Mouse (Mus musculus): Measurements from ENCODE around the gene Zfp746. TPM values are rescaled to one million over a fixed set of nuclear protein-coding genes. Genes with fewer than 3 reads are reported as not detected.

Zfp746 gene
- polyA plus RNA-seq, 1 experiment from 2014 or later: 4.1 TPM

DNA sequence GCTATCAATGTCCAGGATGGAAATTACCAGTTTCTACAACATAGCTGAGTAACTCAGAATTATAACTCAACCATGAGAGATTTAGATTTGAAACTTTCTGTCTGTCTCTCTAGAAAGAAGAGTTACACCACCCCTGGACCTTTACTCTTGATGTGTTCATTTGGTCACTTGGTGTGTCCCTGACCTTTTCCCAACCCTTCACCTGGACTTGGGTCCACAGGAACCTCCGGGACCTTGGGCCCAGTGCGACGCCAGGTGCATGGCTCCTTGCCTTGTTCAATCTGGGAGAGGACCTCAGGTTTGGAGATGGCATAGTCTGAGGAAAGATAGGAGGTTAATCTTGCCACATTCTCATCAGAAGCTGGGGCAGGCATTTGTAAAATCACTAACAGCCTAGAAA lies 4.4 kb downstream of the Zfp746 start:
- Histone ChIP-seq H3K27ac (ENCODE audit: low read depth) (no peak overlapping the region), H3K4me3 (ENCODE audit: low read depth, low read length) (no peak overlapping the region), H3K4me1 (ENCODE audit: insufficient read depth) (peaks cover 21% of the 10 kb centered on the region), H3K36me3 (replicated peaks; ENCODE audit: insufficient read depth, low read length) (peaks cover 61% of the 10 kb centered on the region), H3K27me3 (ENCODE audit: insufficient read depth, low read length) (no peaks in the 10 kb centered on the region), H3K4me2 (ENCODE audit: low read depth, low read length) (no peak overlapping the region), H3K9ac (replicated peaks) (no peak overlapping the region), H3K9me3 (ENCODE audit: low read length) (no peaks in the 10 kb centered on the region)
- ATAC-seq (no peak), DNase-seq (no peak)
- WGBS (ENCODE audit: insufficient replicate concordance): 94% methylated on average over 3 of the region's 3 CpGs
- TF ChIP-seq EP300 (IDR thresholded peaks at IDR 0.05; ENCODE audit: low read depth) (no peak), CTCF (IDR thresholded peaks at IDR 0.05; ENCODE audit: low read depth) (no peak)

DNA sequence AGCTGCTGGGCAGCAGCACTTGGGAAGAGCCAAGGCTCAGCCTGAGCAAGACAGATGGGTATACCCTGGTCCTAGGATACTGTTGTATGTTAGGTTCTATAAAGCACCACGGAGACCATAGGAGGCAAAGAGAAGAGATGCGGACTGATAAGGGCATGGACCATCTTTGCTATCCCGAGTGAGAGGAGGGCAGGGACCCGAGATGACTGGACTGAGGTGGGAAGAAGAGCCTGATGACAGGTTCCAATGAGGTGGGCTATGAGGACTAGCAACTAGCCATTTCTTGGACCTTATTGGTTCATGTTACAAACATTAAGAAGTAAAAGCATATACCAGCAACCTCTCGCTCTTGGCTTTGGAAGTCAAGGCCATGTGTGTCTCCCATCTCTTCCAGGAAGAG lies 5.4 kb downstream of the Zfp746 start:
- WGBS (ENCODE audit: insufficient replicate concordance): 91% methylated on average over 5 of the region's 5 CpGs
- no peak overlapping the region for H3K4me2 ChIP-seq (ENCODE audit: low read depth, low read length)

GRCm38 (mm10) chr6:48073316-48073715 lies 13.1 kb downstream of the Zfp746 start:
- Histone ChIP-seq H3K4me1 (ENCODE audit: insufficient read depth) (peaks cover 2% of the 10 kb centered on the region; the same call in 1 of the 2 replicates), H3K9ac (replicated peaks) (peak overlapping the region; percentile 0; the same call in 1 of the 2 replicates), H3K9me3 (ENCODE audit: low read length) (no peaks in the 10 kb centered on the region), H3K4me3 (ENCODE audit: low read depth, low read length) (peak overlapping the region; percentile 12; the same call in 1 of the 2 replicates), H3K27me3 (ENCODE audit: insufficient read depth, low read length) (no peaks in the 10 kb centered on the region), H3K27ac (ENCODE audit: low read depth) (peak overlapping the region; percentile 53; the same call in 1 of the 2 replicates), H3K4me2 (ENCODE audit: low read depth, low read length) (no peak overlapping the region; the same call in 1 of the 2 replicates), H3K36me3 (replicated peaks; ENCODE audit: insufficient read depth, low read length) (peaks cover 42% of the 10 kb centered on the region)
- DNase-seq: no peak
- TF ChIP-seq EP300 (IDR thresholded peaks at IDR 0.05; ENCODE audit: low read depth) (no peak), CTCF (IDR thresholded peaks at IDR 0.05; ENCODE audit: low read depth) (no peak)
- 35% methylated on average over 5 of the region's 5 CpGs for WGBS (ENCODE audit: insufficient replicate concordance)
- ATAC-seq: peak; percentile 49

More for the DNA sequence above, 5.4 kb downstream of the Zfp746 start:
- DNase-seq (no peak), ATAC-seq (no peak)
- Histone ChIP-seq H3K9me3 (ENCODE audit: low read length) (no peaks in the 10 kb centered on the region), H3K4me3 (ENCODE audit: low read depth, low read length) (no peak overlapping the region), H3K9ac (replicated peaks) (no peak overlapping the region), H3K36me3 (replicated peaks; ENCODE audit: insufficient read depth, low read length) (peaks cover 68% of the 10 kb centered on the region), H3K4me1 (ENCODE audit: insufficient read depth) (peaks cover 21% of the 10 kb centered on the region), H3K27me3 (ENCODE audit: insufficient read depth, low read length) (no peaks in the 10 kb centered on the region), H3K27ac (ENCODE audit: low read depth) (no peak overlapping the region)
- no peak for TF ChIP-seq CTCF (IDR thresholded peaks at IDR 0.05; ENCODE audit: low read depth)
- TF ChIP-seq EP300 (IDR thresholded peaks at IDR 0.05; ENCODE audit: low read depth): no peak

DNA sequence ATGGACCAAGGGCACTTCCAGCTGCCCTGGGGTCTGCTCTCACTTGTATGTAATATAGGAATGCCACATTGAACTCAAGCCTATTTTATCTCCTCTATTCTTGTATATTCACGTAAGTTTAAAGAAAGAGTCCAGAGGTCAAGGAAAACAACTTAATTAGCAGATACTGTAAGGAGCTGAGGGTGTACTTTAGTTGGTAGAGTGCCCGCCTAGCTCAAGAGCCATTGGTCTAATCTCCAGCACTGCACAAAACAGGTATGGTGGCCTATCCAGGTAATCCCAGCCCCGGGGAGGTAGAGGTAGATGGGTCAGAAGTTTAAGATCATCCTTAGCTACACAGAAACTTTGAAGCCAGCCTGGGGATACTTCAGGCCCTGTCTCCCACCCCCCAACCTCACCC lies 18.9 kb downstream of the Zfp746 start:
- 83% methylated on average over 3 of the region's 3 CpGs for WGBS (ENCODE audit: insufficient replicate concordance)
- no peaks in the 10 kb centered on the region for H3K27me3 ChIP-seq (ENCODE audit: insufficient read depth, low read length)
- no peaks in the 10 kb centered on the region for H3K9me3 ChIP-seq (ENCODE audit: low read length)
- no peak for DNase-seq
- no peak overlapping the region for H3K4me2 ChIP-seq (ENCODE audit: low read depth, low read length)
- H3K9ac ChIP-seq (replicated peaks): no peak overlapping the region
- H3K4me3 ChIP-seq (ENCODE audit: low read depth, low read length): no peak overlapping the region
- ATAC-seq: no peak
- H3K36me3 ChIP-seq (replicated peaks; ENCODE audit: insufficient read depth, low read length): peaks cover 59% of the 10 kb centered on the region
- H3K4me1 ChIP-seq (ENCODE audit: insufficient read depth): peaks cover 2% of the 10 kb centered on the region; the same call in 1 of the 2 replicates
- TF ChIP-seq EP300 (IDR thresholded peaks at IDR 0.05; ENCODE audit: low read depth) (no peak), CTCF (IDR thresholded peaks at IDR 0.05; ENCODE audit: low read depth) (no peak)
- H3K27ac ChIP-seq (ENCODE audit: low read depth): no peak overlapping the region

DNA sequence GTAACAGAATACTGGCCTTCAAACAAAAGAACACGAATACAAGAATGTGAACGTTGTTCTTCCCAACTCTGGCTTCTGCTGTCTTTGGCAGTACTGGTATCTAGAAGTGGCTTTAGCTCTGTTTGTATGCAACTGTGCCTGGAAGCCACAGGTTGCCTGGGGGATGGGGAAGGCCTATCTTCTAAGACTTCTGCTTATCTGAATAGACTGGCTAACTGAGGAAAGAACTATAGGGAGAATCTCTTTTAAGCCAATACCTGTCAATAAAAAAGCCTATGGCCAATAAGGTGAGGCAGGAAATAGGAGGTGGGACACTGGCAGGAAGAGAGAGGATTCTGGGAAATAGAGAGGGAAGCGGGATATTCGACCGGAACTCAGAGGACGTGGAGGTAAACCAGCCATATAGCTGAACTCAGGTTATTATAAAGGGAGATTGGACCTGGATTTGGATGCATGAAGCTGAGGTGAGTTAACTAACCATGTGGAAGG lies 20.8 kb downstream of the Zfp746 start:
- TF ChIP-seq CTCF (IDR thresholded peaks at IDR 0.05; ENCODE audit: low read depth) (no peak), EP300 (IDR thresholded peaks at IDR 0.05; ENCODE audit: low read depth) (no peak)
- Histone ChIP-seq H3K9me3 (ENCODE audit: low read length) (no peaks in the 10 kb centered on the region), H3K4me2 (ENCODE audit: low read depth, low read length) (no peak overlapping the region), H3K27me3 (ENCODE audit: insufficient read depth, low read length) (no peaks in the 10 kb centered on the region), H3K9ac (replicated peaks) (no peak overlapping the region), H3K36me3 (replicated peaks; ENCODE audit: insufficient read depth, low read length) (peaks cover 57% of the 10 kb centered on the region), H3K4me1 (ENCODE audit: insufficient read depth) (peaks cover 1% of the 10 kb centered on the region; the same call in 1 of the 2 replicates), H3K27ac (ENCODE audit: low read depth) (no peak overlapping the region), H3K4me3 (ENCODE audit: low read depth, low read length) (no peak overlapping the region)
- no peak for ATAC-seq
- no peak for DNase-seq
- WGBS (ENCODE audit: insufficient replicate concordance): 82% methylated on average over 6 of the region's 6 CpGs

DNA sequence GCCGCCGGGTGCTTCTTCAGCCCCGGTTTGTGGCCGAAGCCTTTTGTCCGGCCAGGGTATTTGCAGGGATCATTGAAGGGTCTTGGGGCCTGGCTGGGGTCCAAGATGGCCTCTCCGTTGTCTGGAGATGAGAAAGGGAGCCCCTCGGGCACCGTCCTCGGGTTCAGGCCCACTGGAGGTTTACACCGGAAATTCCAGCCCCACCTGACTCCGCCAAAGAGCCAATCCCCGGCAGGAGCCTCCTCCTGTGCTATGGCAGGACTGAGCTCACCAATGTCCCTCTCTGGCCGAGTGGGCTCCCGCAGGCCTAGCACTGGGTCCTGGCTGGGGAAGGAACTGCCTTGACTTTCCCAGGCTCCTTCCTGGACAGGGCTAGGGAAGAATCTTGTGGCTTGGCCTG lies 21.9 kb downstream of the Zfp746 start:
- DNase-seq: no peak
- TF ChIP-seq CTCF (IDR thresholded peaks at IDR 0.05; ENCODE audit: low read depth): no peak
- no peak for TF ChIP-seq EP300 (IDR thresholded peaks at IDR 0.05; ENCODE audit: low read depth)
- 91% methylated on average over 12 of the region's 14 CpGs for WGBS (ENCODE audit: insufficient replicate concordance)
- no peak for ATAC-seq
- Histone ChIP-seq H3K4me2 (ENCODE audit: low read depth, low read length) (no peak overlapping the region), H3K9ac (replicated peaks) (no peak overlapping the region), H3K4me3 (ENCODE audit: low read depth, low read length) (no peak overlapping the region), H3K36me3 (replicated peaks; ENCODE audit: insufficient read depth, low read length) (peaks cover 54% of the 10 kb centered on the region), H3K4me1 (ENCODE audit: insufficient read depth) (no peaks in the 10 kb centered on the region), H3K9me3 (ENCODE audit: low read length) (no peaks in the 10 kb centered on the region), H3K27ac (ENCODE audit: low read depth) (no peak overlapping the region), H3K27me3 (ENCODE audit: insufficient read depth, low read length) (no peaks in the 10 kb centered on the region)
